Mouse (Mus musculus): ENCODE results near the gene Olfr164.

Olfr164 gene

DNA sequence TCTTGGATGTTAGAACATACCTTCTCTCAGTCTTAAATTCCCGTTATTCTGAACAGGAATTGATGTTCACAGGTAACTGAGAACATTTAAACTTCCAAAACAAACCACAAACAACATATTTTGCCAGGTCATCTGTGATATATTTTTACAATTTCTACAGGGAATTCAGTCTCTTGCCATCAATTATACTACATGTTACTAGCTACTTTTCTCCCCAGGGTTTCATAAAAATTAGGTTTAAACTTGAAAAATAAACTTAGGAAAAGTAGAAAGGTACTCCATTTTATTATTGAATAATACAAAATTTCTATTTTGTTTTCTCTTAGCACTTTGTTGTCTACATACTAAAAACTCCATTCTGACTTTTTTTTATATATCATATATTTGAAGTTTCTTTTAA is at the start of gene Olfr164:
TSS of gene Olfr164 (minus strand) at position 101 of the 400 bp plus-strand sequence.
- no peak for DNase-seq

DNA sequence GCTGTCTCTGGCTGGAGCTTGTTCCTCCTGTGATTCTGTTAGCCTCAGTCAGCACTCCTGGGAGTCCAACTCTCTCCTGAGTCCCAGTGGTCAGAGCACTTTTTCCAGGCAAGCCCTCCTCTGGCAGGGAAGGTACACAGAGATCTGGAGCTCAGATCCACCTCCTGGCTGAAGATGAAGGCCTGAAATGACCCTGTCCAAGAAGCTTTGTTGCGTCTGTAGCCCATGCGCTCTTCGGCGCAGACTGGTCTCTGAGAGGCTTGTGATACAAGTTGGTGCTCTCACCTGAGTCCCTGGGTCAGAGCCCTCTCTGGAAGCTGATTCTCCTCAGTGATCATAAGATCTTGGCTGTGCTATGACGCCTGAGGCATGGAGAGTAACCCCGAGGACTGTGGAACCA is 35.2 kb upstream of the Olfr164 start:
- DNase-seq, result no peak

DNA sequence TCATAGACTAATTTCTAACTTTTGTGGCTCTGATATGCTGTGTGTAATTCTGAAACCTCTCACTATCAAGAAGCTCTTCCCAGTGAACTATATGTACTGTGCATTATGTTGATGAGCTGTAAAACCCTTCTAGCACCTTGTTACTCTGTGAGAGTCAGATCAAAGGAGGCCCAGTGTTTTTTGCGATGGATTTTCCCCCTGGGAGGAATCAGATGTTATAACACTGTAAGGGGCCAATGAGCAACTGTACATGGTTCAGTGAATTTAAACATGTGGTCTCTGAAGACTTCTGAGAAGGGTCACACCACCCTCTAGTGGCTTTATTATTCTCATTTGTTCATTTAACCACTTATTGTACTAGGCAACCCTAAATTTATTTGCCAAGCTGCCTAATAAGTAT is 50.6 kb downstream of the Olfr164 start:
- no peak for DNase-seq

DNA sequence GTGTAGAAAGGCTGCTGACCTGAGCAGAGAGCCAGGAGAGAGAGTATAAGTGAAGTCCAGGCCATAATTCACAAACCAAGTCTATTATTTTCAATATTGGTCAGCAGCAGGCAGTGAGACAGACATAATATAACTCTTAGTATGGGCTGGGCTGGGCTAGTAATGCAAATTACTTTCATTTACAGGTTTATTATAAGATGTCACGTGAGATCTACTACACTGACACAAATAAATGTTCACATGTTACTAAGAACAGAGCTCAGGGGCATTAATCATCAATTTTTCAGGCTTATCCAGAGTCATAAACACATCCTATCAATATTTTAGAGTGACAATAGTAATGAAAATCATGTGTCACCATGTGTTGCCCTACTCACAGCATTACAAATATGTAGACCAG is 53.1 kb downstream of the Olfr164 start:
- no peak for DNase-seq

DNA sequence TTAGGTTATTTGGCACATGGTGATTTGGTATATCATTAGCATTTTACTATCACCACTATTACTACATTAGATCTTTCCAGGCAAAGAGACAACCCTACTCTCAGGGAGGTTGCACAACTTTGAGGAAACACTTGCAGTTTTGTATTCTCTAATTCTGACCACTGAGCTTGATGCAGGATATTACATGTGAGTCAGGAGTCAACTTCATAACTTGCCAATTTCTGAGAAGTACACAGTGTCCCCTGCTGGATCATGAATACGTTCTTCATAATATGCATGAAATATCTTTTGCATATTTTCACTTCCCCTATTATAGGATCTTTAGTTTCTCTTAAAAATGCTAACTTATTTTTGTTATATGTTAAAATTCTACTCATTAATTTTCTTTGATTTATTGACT is 68.0 kb downstream of the Olfr164 start:
- DNase-seq, result no peak

DNA sequence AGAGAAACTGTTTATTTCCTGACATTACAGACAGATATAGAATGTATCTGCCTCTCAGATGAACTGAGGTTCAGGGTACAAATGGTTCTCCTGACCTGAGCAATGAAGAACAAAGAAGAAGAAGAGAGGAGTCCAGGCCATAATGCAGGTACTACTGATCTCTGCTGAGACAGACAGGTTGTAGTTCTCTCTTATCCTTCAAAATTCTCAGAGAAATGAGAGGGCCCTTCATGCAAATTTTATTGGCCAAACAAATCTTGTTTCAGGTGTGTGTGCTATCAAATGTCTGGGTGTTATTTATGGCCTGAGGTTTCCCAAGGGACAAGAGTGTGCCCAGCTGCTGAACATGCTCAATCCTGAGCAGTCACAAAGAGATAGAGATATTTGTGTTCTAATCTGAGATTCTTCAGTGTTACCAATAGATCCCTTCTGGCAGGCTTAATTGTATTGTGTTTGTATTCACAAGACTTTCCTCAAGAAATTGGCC is 72.3 kb downstream of the Olfr164 start:
- DNase-seq, result no peak

DNA sequence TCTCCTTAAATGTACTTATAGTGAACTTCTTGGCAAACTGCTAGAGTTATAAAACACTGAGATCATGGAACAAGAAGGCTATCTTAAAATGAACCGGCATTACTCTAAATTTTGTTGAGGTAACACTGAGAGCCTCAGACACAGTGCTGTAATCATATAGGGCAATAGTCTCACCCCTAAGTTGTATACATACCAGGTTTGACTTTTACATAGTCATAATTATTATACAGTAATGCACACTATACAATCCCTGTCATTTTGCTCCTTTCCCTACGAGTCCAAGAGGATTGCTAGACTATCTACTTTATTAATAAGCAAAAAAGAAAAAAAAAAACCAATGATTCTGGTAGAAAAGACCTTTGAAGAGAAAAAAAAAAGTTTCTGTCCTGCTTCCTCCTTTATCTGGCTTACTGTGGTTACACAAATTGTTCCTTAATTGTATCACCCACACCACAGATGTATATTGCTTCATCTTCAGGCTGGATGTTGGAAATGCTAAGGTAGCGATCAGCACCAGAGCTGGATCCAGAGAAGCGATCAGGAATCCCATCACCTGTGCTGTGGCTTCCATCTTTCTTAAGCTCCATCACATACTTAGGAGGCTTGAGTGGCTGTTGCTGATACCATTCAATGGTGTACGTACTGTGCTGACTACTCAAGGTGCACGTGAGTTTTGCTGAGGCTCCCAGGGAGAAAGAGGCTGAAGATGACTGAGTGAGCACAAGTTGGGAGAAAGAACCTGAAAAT is 72.9 kb downstream of the Olfr164 start:
- no peak for DNase-seq

DNA sequence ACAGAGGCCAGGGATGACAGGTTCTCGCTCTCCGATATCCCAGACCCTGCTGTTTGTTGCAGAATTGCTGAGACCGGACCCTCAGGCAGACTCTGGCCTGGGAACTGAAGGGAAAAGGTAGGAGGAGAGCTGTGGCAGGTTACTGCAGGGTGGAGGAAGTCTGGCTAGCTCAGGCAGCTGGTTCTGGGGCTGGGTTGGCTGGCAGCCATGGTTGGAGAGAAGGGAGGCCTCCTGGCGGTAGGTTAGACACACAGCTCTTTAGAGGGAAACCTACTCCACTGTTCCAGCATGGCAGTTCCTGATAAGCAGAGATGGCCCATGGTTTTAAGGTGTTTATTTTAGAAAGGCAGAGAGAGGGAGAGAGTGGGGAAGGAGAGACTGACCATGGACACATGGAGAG is 77.1 kb downstream of the Olfr164 start:
- DNase-seq, result no peak

Measured in lung, postnatal 4 days (tissue).